Mouse (Mus musculus) midbrain, embryonic 13.5 days (tissue): Measurements from ENCODE around the gene Gatc. TPM values are rescaled to one million over a fixed set of nuclear protein-coding genes. Genes with fewer than 3 reads are reported as not detected.

Experiments
- ATAC-seq: fragments of 200-750 bp; cut with Nextera tagmentation; 2 replicates; pipeline ENCODE4 v1.8.0; 2017; ENCODE audit warnings: mild to moderate bottlenecking, moderate TSS enrichment, moderate library complexity
- H3K27ac ChIP-seq: fragments of 300-500 bp; sonication (generic); 2 replicates; pipeline ENCODE4 v1.5.1; 2015; ENCODE audit warnings: inconsistent platforms, mild to moderate bottlenecking, moderate library complexity
- H3K27me3 ChIP-seq: fragments of 300-500 bp; sonication (generic); 2 replicates; pipeline ENCODE4 v1.6.1; 2015; ENCODE audit warnings: mild to moderate bottlenecking, inconsistent platforms
- H3K36me3 ChIP-seq: fragments of 300-500 bp; sonication (generic); 2 replicates; pipeline ENCODE4 v1.6.1; 2015; ENCODE audit warnings: mild to moderate bottlenecking, inconsistent platforms
- H3K4me1 ChIP-seq: fragments of 300-500 bp; sonication (generic); replicated peaks from 2 replicates; pipeline ENCODE4 v1.6.1; 2015; ENCODE audit warnings: inconsistent platforms
- H3K4me2 ChIP-seq: fragments of 300-500 bp; sonication (generic); replicated peaks from 2 replicates; pipeline ENCODE4 v1.6.1; 2015; ENCODE audit warnings: moderate library complexity, mild to moderate bottlenecking, inconsistent platforms
- H3K4me3 ChIP-seq: fragments of 300-500 bp; sonication (generic); replicated peaks from 2 replicates; pipeline ENCODE4 v1.5.1; 2015; ENCODE audit warnings: mild to moderate bottlenecking, inconsistent platforms
- H3K9ac ChIP-seq: fragments of 300-500 bp; sonication (generic); replicated peaks from 2 replicates; pipeline ENCODE4 v1.6.1; 2015; ENCODE audit warnings: mild to moderate bottlenecking, inconsistent platforms
- H3K9me3 ChIP-seq: fragments of 300-500 bp; sonication (generic); 2 replicates; pipeline ENCODE4 v1.6.1; 2016; ENCODE audit warnings: mild to moderate bottlenecking, inconsistent platforms
- WGBS: fragments of 180-500 bp; shearing (Covaris S2); methylation state at CpG from one replicate; pipeline ENCODE4 v1.1.7; 2015; 5-methylcytosine and 5-hydroxymethylcytosine counted together
- polyA plus RNA-seq: library from polyadenylated mRNA; unstranded; fragments of >200 nt; fragmentation: Nextera tagmentation; extraction: Ambion mirVana; gene quantifications from 2 replicates; pipeline ENCODE4 v1.2.1, GENCODE M21; 2015

Gene Gatc
- polyA plus RNA-seq, 1 experiment from 2014 or later: 37.0 TPM

GRCm38 (mm10) chr5:115300792-115301614 lies 40.0 kb downstream of the Gatc start, which contains the start of gene Dynll1:
TSS of gene Dynll1 (minus strand) at chr5:115300999.
- Histone ChIP-seq H3K9ac (peak within 1 kb of the TSS; percentile 91), H3K27ac (peak within 1 kb of the TSS; percentile 95), H3K9me3 (no peaks in the 10 kb centered on the region), H3K4me2 (peak within 1 kb of the TSS; percentile 80), H3K36me3 (peaks cover 26% of the 10 kb centered on the region), H3K4me1 (peaks cover 31% of the 10 kb centered on the region), H3K27me3 (peaks cover 11% of the 10 kb centered on the region), H3K4me3 (peak within 1 kb of the TSS; percentile 91)
- 1% methylated on average over 66 of the region's 66 CpGs for WGBS
- ATAC-seq: peak; percentile 98

DNA sequence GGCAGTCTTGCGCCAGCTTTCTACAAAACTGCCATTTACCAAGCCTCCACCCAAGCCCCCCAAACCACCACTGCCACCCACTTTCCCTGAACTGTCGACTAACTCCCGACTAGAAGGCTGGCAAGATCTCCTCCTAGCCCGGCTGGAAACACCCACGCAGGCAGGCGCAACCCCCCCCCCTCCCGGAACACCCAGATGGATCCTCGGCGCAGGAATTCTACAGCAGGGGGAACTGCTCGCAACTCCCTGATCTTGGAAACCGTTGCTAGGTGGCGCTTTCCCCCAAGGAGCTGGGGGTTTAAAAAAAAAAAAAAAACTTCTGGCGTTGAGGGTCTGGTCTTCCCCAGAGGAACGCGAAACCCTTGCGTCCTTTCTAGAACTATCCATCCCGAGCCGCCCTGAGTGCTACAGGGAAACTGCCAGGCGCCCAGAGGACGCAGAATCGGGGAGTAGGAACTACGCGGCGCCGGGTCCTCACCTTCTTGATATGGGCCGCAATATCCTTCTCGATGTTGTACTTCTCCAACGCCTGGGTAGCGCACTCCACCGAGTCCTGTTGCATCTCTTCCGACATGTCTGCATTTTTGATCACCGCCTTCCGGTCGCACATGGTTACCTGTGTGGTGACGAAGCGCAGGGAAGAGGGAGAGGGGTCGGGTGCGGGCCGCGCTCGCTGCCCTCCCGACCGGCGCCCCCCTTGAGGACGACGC lies 40.8 kb downstream of the Gatc start:
- H3K9ac ChIP-seq: peak overlapping the region; percentile 91
- WGBS: under 1% methylated on average over 44 of the region's 46 CpGs
- H3K9me3 ChIP-seq: no peaks in the 10 kb centered on the region
- H3K36me3 ChIP-seq: peaks cover 34% of the 10 kb centered on the region
- H3K27me3 ChIP-seq: peaks cover 11% of the 10 kb centered on the region
- peak; percentile 59; the same call in 1 of the 2 replicates for ATAC-seq
- H3K27ac ChIP-seq: peak overlapping the region; percentile 95
- H3K4me2 ChIP-seq: peak overlapping the region; percentile 80
- H3K4me3 ChIP-seq: peak overlapping the region; percentile 91
- H3K4me1 ChIP-seq: peaks cover 31% of the 10 kb centered on the region

DNA sequence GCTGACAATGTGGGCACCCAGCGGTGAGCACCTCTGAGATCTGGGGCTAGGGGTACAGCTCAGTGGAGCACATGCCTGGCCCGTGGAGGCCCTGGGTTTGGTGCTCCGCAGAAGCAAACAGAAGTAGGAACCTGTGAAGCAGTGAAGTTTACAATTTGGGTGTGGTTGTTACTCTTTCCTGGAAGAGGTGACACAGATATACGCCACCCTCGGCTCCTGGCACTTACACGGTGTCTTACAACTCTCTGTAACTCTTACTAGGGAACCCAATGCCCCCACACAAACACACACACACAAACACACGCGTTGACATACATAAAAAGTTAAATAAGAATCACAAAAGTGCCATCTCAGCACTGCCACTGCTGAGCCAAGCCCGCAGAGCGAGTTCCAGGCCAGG lies 44.6 kb downstream of the Gatc start:
- H3K27ac ChIP-seq: 0 out of 2 replicates have a peak overlapping the region, but pooled peaks have one; percentile 2
- no peak for ATAC-seq
- H3K4me1 ChIP-seq: peaks cover 24% of the 10 kb centered on the region
- 88% methylated on average over 10 of the region's 10 CpGs for WGBS
- no peak overlapping the region for H3K4me2 ChIP-seq
- H3K36me3 ChIP-seq: peaks cover 60% of the 10 kb centered on the region
- H3K9ac ChIP-seq: no peak overlapping the region
- H3K9me3 ChIP-seq: no peaks in the 10 kb centered on the region
- H3K4me3 ChIP-seq: no peak overlapping the region
- no peaks in the 10 kb centered on the region for H3K27me3 ChIP-seq

DNA sequence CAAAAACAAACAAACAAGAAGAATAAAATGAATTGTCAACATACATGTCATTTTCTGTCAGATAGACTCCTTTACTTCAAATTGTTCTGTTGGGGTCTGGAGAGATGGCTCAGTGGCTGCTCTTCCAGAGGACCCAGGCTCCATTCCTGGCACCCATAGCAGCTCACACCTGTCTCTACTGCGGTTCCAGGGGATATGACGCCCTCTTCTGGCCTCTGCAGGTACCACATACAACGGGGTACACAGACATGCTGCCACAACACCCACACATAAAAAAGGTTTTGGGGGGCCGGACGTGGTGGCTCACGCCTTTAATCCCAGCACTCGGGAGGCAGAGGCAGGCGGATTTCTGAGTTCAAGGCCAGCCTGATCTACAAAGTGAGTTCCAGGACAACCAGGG lies 46.8 kb downstream of the Gatc start:
- Histone ChIP-seq H3K36me3 (peaks cover 79% of the 10 kb centered on the region), H3K4me1 (peaks cover 15% of the 10 kb centered on the region), H3K9ac (no peak overlapping the region), H3K9me3 (no peaks in the 10 kb centered on the region), H3K27me3 (no peaks in the 10 kb centered on the region), H3K27ac (no peak overlapping the region), H3K4me2 (no peak overlapping the region), H3K4me3 (no peak overlapping the region)
- WGBS: 91% methylated on average over 8 of the region's 8 CpGs
- ATAC-seq: no peak

- ATAC-seq: no peak
Measured at GRCm38 (mm10) chr5:115284735-115285134, 56.2 kb downstream of the Gatc start.

More at GRCm38 (mm10) chr5:115284735-115285134, 56.2 kb downstream of the Gatc start:
- no peak overlapping the region for H3K9ac ChIP-seq
- no peak overlapping the region for H3K27ac ChIP-seq
- H3K4me3 ChIP-seq: no peak overlapping the region
- no peak overlapping the region for H3K4me2 ChIP-seq
- H3K9me3 ChIP-seq: no peaks in the 10 kb centered on the region
- 94% methylated on average over 3 of the region's 3 CpGs for WGBS
- peaks cover 6% of the 10 kb centered on the region for H3K4me1 ChIP-seq
- H3K27me3 ChIP-seq: no peaks in the 10 kb centered on the region
- H3K36me3 ChIP-seq: peaks cover 48% of the 10 kb centered on the region

Other genes starting within 250 kb of the Gatc start
- gene Gm10401, start 242.9 kb downstream of the Gatc start, polyA plus RNA-seq: 39.0 and 41.9 TPM in 2 replicates
- gene Acads, start 221.8 kb downstream of the Gatc start, polyA plus RNA-seq: 21.0 and 25.1 TPM in 2 replicates
- gene Unc119b, start 206.2 kb downstream of the Gatc start, polyA plus RNA-seq: 37.4 and 43.4 TPM in 2 replicates
- 21.1 and 25.3 TPM in 2 replicates for gene Mlec, start 183.0 kb downstream of the Gatc start, polyA plus RNA-seq
- gene Cabp1, start 146.8 kb downstream of the Gatc start, polyA plus RNA-seq: 2.0 and 2.7 TPM in 2 replicates
- 87.7 and 110 TPM in 2 replicates for gene Pop5, start 105.3 kb downstream of the Gatc start, polyA plus RNA-seq
- gene Rnf10, start 68.3 kb downstream of the Gatc start, polyA plus RNA-seq: 146 and 160 TPM in 2 replicates
- 51.8 and 56.8 TPM in 2 replicates for gene Coq5, start 61.5 kb downstream of the Gatc start, polyA plus RNA-seq
- 1,401 and 1,414 TPM in 2 replicates for gene Dynll1, start 40.2 kb downstream of the Gatc start, polyA plus RNA-seq
- gene Srsf9, start 14.0 kb downstream of the Gatc start, polyA plus RNA-seq: 193 and 203 TPM in 2 replicates
- 54.2 and 56.7 TPM in 2 replicates for gene Triap1, start within 50 bp of the Gatc start, polyA plus RNA-seq
- 973 and 974 TPM in 2 replicates for gene Cox6a1, start 7.8 kb upstream of the Gatc start, polyA plus RNA-seq
- gene Msi1, start 88.4 kb upstream of the Gatc start, polyA plus RNA-seq: 112 and 133 TPM in 2 replicates
- gene Pla2g1b, start 125.1 kb upstream of the Gatc start, polyA plus RNA-seq: not detected in 2 replicates
- gene Sirt4, start 143.5 kb upstream of the Gatc start, polyA plus RNA-seq: 26.1 and 28.7 TPM in 2 replicates
- 16.2 and 18.3 TPM in 2 replicates for gene Pxn, start 165.5 kb upstream of the Gatc start, polyA plus RNA-seq
- 905 and 914 TPM in 2 replicates for gene Rplp0, start 218.3 kb upstream of the Gatc start, polyA plus RNA-seq
- gene Gcn1l1, start 224.1 kb upstream of the Gatc start, polyA plus RNA-seq: 48.6 and 49.1 TPM in 2 replicates